Mouse (Mus musculus) kidney, adult 2 months (tissue): Measurements from ENCODE around the gene Ror2. TPM values are rescaled to one million over a fixed set of nuclear protein-coding genes. Genes with fewer than 3 reads are reported as not detected.

ENCODE experiments used
- DNase-seq: peaks from one replicate; pipeline ENCODE4 v3.0.0; 2021
- H3K27ac ChIP-seq: fragments of 200-500 bp; 2 replicates; pipeline ENCODE4 v1.5.1; 2012; ENCODE audit warnings: low read depth, low read length, control low read depth, inconsistent platforms; ENCODE audit not compliant: insufficient read depth
- H3K27me3 ChIP-seq: fragments of 200-500 bp; replicated peaks from 2 replicates; pipeline ENCODE4 v1.6.1; 2012; ENCODE audit warnings: mild to moderate bottlenecking, moderate library complexity, low read length, inconsistent platforms; ENCODE audit not compliant: control insufficient read depth, insufficient read depth
- H3K36me3 ChIP-seq: fragments of 200-500 bp; 2 replicates; pipeline ENCODE4 v1.6.1; 2012; ENCODE audit warnings: mild to moderate bottlenecking, moderate library complexity, low read length, inconsistent platforms; ENCODE audit not compliant: control insufficient read depth, insufficient read depth
- H3K4me1 ChIP-seq: fragments of 200-500 bp; 2 replicates; pipeline ENCODE4 v1.6.1; 2011; ENCODE audit warnings: low read length; ENCODE audit not compliant: control insufficient read depth, insufficient read depth
- H3K4me3 ChIP-seq: fragments of 200-500 bp; 2 replicates; pipeline ENCODE4 v1.5.1; 2011; ENCODE audit warnings: mild to moderate bottlenecking, low read depth, low read length, control low read depth; ENCODE audit not compliant: insufficient read depth
- CTCF ChIP-seq: fragments of 200-500 bp; conservative IDR thresholded peaks from 2 replicates; pipeline ENCODE4 v1.5.1; 2011; ENCODE audit warnings: low read depth, mild to moderate bottlenecking, control low read depth, low read length, moderate library complexity, mixed read lengths; ENCODE audit not compliant: insufficient read depth, insufficient read length
- POLR2A ChIP-seq: fragments of 200-500 bp; IDR thresholded peaks from one replicate; pipeline ENCODE4 v1.6.1; 2011; ENCODE audit warnings: low read depth, low read length, control low read depth
- WGBS: fragments of 180-500 bp; shearing (Covaris S2); methylation state at CpG from one replicate; pipeline ENCODE4 v1.1.7; 2018; 5-methylcytosine and 5-hydroxymethylcytosine counted together
- polyA plus RNA-seq: library from polyadenylated mRNA; depleted of rRNA; stranded (reverse); fragments of >200 nt; gene quantifications from 2 replicates; pipeline ENCODE4 v1.2.3, GENCODE M21; 2012

The Ror2 gene
- polyA plus RNA-seq, 1 experiment: 3.7 TPM

GRCm38 (mm10) chr13:53106676-53107075 lies 179.2 kb downstream of the Ror2 start:
- Histone ChIP-seq H3K27me3 (no peaks in the 10 kb centered on the region), H3K4me1 (no peaks in the 10 kb centered on the region), H3K27ac (no peak overlapping the region), H3K36me3 (no peaks in the 10 kb centered on the region), H3K4me3 (no peak overlapping the region)
- no peak for TF ChIP-seq POLR2A
- 49% methylated on average over 13 of the region's 13 CpGs for WGBS
- no peak for DNase-seq

- Histone ChIP-seq H3K36me3 (no peaks in the 10 kb centered on the region), H3K4me1 (no peaks in the 10 kb centered on the region), H3K4me3 (no peak overlapping the region), H3K27ac (no peak overlapping the region), H3K27me3 (no peaks in the 10 kb centered on the region)
- no peak for DNase-seq
- TF ChIP-seq POLR2A (no peak), CTCF (no peak)
- 41% methylated on average over 17 of the region's 17 CpGs for WGBS
Observed at GRCm38 (mm10) chr13:53099771-53100682, 185.9 kb downstream of the Ror2 start.

GRCm38 (mm10) chr13:53096615-53097014 lies 189.3 kb downstream of the Ror2 start:
- WGBS: 12% methylated on average over 8 of the region's 8 CpGs
- TF ChIP-seq POLR2A (no peak), CTCF (peak; percentile 97)
- H3K4me1 ChIP-seq: no peaks in the 10 kb centered on the region

GRCm38 (mm10) chr13:53095222-53095621 lies 190.7 kb downstream of the Ror2 start:
- DNase-seq: no peak
- Histone ChIP-seq H3K4me3 (no peak overlapping the region), H3K4me1 (no peaks in the 10 kb centered on the region), H3K36me3 (no peaks in the 10 kb centered on the region), H3K27ac (no peak overlapping the region), H3K27me3 (no peaks in the 10 kb centered on the region)
- 69% methylated on average over 17 of the region's 17 CpGs for WGBS
- TF ChIP-seq POLR2A (no peak), CTCF (0 out of 2 replicates have a peak, but pooled peaks have one; percentile 12)

More at GRCm38 (mm10) chr13:53096615-53097014, 189.3 kb downstream of the Ror2 start:
- H3K27me3 ChIP-seq: no peaks in the 10 kb centered on the region
- H3K36me3 ChIP-seq: no peaks in the 10 kb centered on the region
- H3K4me3 ChIP-seq: no peak overlapping the region
- no peak overlapping the region for H3K27ac ChIP-seq
- DNase-seq: peak; percentile 77

GRCm38 (mm10) chr13:53094658-53095057 lies 191.3 kb downstream of the Ror2 start:
- H3K27ac ChIP-seq: no peak overlapping the region

GRCm38 (mm10) chr13:53093407-53093806 lies 192.5 kb downstream of the Ror2 start:
- WGBS: 60% methylated on average over 4 of the region's 4 CpGs
- no peaks in the 10 kb centered on the region for H3K27me3 ChIP-seq
- H3K4me3 ChIP-seq: no peak overlapping the region
- H3K27ac ChIP-seq: no peak overlapping the region
- no peaks in the 10 kb centered on the region for H3K4me1 ChIP-seq
- DNase-seq: no peak
- no peak for TF ChIP-seq CTCF
- no peaks in the 10 kb centered on the region for H3K36me3 ChIP-seq

More at GRCm38 (mm10) chr13:53094658-53095057, 191.3 kb downstream of the Ror2 start:
- Histone ChIP-seq H3K4me1 (no peaks in the 10 kb centered on the region), H3K36me3 (no peaks in the 10 kb centered on the region), H3K27me3 (no peaks in the 10 kb centered on the region), H3K4me3 (no peak overlapping the region)
- TF ChIP-seq CTCF: no peak
- TF ChIP-seq POLR2A: no peak
- WGBS: 82% methylated on average over 8 of the region's 8 CpGs
- DNase-seq: no peak

- no peak for DNase-seq
Observed at GRCm38 (mm10) chr13:53086552-53087282, 199.2 kb downstream of the Ror2 start.

More at GRCm38 (mm10) chr13:53086552-53087282, 199.2 kb downstream of the Ror2 start:
- TF ChIP-seq CTCF: no peak
- no peak for TF ChIP-seq POLR2A
- Histone ChIP-seq H3K36me3 (no peaks in the 10 kb centered on the region), H3K4me1 (no peaks in the 10 kb centered on the region), H3K27me3 (no peaks in the 10 kb centered on the region), H3K27ac (no peak overlapping the region), H3K4me3 (no peak overlapping the region)
- 74% methylated on average over 23 of the region's 23 CpGs for WGBS
